Mouse (Mus musculus): ENCODE data around the gene Slc5a1.

Gene Slc5a1

DNA sequence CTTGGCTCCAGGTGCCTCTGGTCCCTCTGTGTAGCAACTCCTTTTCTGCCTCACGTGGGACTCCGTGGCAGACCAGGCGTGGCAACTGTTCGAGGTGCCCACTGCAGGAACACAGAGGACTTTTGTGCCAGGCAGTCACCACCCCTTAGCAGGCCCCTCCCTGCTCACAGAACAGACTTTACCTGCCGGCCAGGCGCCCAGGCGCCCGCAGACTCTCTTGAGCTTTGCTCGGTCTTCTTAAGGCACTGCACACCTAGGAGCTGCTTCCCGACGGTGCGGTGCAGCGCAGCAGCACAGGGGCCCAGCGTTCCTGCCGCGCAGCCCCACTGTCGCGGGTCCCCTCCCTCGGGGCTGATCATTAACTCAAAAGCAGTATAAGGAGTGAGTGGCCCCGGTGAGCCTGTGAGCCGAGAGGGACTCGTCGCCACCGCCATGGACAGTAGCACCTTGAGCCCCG, at the start of gene Slc5a1:
Slc5a1 (plus strand) TSS at position 195 of the 457 bp plus-strand sequence.
- in situ Hi-C loops (cut with MboI, MseI): no loop called here

DNA sequence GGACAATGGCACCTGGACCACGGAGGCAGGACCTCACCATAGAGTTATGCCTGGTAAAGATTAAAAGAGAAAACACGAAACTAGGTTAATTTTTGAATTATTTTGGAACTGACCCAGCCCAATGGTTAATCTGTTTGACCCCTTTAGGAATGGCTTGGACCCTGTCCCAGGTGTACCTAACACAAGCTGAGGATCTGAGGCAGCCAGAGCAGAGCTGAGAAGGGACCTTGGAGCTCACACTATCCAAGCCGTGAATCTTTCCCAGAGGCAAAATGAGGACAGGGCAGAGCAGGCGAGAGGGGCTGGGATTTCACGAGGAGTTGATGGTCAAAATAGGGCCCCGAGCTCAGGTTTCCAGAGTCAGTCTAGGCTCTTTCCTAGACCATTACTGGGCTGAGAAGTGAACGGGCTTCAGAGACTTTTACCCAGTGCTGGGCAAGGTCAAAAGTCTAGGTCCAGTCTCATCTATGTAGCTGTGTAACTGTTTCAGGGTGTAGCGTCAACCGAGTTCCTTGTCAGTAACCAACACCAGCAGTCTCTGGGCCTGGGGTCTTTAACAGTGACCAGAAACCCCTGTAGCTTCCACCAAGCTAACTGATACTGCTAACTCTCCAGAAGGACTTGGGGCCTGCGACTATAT, 47.8 kb upstream of the Slc5a1 start:
- in situ Hi-C loops (cut with MboI, MseI): no loop called here

DNA sequence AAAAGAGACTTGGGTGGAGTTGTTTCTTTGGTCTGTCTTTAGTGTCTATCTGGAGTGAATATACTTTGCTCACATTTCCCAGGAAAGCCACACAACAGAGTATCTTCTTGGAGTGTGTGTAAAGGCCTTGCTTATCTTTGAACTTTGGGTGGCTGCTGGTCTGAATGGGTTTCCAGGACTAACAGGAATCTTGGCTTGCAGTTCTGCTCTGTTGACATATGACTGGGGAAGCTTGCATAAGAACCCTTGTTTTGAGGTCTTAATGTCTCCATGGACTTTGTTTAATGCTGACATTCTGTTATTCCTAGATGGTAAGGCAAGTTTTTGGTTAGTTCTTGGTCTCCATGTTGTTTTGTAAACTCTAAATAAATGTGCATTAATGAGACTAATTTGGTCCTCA, 33.9 kb upstream of the Slc5a1 start:
- in situ Hi-C loops (cut with MboI, MseI): no loop called here

DNA sequence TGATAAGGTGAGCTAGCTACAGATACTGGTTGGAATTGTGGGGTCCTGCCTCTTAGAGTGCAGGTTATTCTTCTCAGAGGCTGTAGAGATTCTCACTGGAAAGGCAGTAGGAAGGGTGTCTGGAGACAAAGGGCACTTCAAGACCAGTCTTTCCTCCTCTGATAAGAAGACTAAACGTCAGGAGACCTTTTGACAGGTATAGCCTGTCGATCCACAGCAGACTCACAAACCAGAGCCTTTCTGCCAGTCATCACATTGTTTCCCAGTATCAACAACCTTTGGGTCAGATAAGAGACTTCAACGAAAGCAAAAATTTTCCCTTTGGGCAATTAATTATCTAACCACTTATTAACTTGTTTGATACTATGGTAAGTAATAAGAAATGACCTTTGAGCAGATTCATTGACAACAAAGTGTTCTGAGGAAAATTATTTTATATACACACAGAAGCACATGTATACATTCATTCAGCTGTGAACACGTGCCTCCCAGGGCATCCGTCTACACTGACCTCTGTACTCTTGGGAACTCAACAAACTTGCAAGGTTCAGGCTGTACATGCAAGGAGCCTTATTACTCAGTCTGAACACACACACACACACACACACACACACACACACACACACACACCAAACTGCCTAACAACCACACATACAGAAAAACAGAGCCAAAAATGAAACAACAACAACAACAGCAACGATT, 27.4 kb upstream of the Slc5a1 start:
- in situ Hi-C loops (cut with MboI, MseI): no loop called here

DNA sequence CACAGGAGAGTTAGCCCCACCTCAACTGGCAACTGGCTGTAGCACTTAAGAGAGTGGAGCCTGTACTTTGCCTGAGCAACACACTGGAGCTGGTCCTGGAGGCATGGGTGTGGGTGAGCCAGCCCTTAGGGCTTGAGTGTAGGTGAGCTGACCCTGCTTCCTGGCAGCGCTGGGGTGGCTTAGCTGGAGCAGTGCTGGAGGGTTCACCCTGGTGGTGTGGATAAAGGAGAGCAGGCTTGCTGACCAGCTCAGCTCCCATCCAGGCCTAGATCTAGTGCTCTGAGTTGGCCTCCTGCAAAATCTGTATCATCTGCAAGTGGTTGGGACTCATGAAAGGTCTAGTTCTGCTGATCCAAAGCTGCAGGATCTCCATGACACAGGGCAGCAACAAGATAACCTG, 21.1 kb upstream of the Slc5a1 start:
- in situ Hi-C loops (cut with MboI, MseI): no loop called here

DNA sequence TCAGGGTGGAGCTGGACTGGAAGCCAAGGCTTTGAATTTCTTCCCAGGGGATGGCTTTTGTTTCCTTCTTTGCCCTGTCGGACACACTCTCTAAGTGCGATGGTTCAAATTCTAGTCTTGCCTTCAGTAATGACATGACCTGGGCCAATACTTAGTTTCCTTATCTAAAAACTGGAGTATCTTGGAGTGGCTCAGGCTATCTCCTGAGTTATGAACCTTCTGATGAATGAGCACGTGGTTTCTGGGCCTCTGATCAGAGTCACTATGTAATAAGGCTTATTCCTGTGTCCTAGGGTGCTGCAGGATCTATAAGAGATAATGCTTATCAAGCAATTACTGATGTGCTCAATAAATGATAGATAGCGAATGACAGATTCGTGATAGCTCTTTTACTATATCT, 19.4 kb upstream of the Slc5a1 start:
- in situ Hi-C loops (cut with MboI, MseI): no loop called here

DNA sequence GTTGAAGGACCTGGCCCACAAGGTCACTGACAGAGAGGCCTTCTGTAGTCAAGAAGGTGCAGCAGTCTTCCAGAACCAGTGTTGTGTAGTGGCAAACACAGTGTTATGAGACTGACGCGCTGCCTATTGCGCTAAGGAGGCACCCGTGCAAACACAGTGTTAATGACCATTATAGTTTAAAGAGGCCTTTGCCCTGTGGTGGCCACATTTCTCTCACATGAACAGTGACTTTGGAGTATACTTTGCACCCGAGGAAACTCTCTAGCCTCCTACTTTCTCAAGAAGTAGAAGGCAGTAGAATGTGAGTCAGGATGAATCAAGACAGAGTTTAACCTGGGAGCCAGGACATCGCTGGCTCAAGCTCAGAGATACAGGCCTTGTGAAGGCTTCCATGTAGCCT, 12.7 kb upstream of the Slc5a1 start:
- in situ Hi-C loops (cut with MboI, MseI): no loop called here

DNA sequence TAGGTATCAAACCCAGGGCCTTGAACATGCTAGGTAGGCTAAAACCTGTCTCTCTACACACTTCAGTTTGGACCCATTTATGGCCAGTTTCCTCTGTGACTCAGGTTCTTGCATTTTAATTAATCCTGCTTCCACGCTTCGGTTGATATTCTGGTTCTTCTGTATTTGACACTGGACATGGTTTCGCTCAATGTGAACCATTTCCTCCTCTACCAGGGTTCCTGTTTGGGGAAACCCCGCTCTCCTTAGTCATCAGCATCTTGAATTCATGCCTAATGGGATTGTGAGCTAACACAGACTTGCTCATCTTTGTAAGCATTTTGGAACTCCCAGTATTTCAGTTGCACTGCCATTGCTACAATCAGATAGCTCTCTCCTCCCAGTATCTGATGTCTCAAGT, 8.7 kb upstream of the Slc5a1 start:
- in situ Hi-C loops (cut with MboI, MseI): no loop called here

DNA sequence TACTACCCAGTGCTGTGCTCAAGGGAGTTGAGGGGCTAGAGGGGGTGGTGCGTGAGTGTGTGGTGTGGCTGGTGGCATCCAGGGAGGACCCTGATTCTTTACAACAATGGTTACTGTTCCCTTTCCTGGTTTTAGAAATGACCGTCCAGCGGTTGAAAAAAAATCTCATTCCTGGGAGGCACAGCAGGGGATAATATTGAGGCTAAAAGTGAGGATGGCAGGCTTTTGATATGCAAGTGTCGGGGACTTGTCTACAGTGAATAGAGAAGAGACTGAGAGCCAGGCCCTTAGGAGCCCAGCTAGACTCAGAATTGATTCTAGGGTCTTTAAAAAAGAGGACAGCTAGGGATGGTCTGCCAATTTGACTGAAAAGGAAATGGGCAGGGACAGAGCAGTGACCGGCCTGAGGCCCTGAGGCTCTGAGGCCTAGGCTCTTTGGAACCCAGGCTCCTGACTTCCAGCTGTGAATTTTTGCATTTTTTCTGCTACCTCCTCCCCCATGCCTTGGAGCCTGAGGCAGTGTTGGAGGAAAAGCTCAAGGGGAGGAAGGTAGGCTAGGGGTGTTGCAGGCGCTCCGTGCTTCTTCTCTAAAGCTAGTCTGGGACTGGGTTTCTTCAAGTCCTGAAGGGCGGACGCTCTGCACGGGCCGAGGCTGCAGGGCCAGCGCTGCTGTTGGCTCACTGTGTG, 1.5 kb upstream of the Slc5a1 start:
- in situ Hi-C loops (cut with MboI, MseI): no loop called here

DNA sequence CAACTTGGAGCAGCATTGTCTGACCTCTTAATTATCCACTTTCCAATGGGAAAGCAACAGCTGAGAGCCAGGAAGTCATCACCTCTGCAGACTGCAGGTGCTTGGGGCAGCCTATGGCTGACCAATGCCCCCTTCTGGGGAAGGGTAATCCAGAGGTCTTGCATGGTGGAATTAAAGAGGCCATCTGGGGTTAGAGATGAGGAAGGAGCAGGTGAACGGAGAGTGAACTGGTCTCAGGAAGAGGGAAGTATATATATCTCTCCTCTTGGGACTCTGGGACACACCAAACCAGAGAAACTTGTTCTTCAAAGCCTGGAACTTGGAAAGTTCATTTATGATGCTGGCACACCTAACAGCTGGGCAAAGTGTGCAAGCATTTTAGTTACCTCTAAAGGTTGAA, 857 bp downstream of the Slc5a1 start:
- in situ Hi-C loops (cut with MboI, MseI): no loop called here

DNA sequence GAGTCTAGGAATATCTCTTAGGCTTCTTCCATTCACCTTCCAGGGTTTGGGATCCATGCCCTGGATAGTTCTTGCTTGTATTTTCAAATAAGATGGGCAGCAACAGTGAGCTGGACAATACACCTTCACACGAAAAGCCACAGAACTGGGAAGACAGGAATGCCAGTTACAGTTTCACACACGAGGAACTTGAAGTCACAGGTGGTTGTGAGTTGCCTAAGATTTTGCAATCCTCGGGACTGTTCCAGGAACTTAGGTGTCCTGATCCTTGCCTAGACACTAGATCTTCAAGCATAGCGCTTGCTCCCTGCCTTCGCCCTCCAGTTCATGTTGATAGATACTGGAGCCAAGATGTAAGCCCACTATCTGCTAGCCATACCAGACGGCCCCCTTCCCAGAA, 1.6 kb downstream of the Slc5a1 start:
- in situ Hi-C loops (cut with MboI, MseI): no loop called here

DNA sequence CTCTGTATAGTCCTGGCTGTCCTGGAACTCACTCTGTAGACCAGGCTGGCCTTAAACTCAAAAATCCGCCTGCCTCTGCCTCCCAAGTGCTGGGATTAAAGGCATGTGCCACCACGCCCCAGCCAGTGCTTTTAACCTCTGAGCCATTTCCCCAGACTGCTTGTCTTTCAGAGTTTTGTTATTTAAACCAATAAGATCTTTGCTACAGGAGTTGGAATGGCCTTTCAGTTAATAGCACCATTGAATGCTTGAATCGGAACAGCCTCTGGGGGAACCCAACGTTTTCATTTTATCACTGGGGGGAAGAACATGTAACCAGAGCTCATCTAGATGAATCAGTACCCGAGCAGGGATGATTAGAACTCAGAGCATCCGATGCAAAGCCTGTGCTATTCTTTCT, 3.0 kb downstream of the Slc5a1 start:
- in situ Hi-C loops (cut with MboI, MseI): no loop called here

DNA sequence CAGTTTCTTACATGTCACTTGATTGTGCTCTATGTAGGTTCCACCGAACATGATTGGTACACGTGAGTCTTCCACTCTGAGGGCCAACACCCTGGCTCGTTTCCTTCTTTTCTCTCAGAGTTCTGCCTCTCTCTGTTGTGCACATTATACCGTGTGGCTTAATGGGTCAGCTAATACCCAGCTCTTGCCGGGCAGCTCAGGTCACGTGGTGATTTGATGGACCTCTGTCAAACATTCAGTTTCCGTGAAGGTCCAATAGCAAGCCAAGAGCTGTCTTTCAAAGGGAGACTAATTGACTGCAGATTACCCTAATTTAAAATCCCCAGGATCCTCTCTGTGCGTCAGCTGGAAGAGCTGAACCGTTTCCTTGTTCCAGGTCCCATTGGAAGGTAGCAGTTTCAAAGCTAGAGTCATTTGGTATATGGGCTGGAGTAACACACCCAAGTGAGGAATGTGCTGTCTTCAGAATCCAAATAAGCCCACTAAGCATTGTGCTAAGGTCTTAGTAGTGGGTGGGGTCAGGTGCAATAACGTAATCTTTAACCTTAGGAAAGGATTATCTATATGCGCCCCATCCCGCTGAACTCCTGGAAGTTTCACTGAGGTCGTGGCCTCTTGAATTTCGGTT, 3.9 kb downstream of the Slc5a1 start:
- in situ Hi-C loops (cut with MboI, MseI): no loop called here

DNA sequence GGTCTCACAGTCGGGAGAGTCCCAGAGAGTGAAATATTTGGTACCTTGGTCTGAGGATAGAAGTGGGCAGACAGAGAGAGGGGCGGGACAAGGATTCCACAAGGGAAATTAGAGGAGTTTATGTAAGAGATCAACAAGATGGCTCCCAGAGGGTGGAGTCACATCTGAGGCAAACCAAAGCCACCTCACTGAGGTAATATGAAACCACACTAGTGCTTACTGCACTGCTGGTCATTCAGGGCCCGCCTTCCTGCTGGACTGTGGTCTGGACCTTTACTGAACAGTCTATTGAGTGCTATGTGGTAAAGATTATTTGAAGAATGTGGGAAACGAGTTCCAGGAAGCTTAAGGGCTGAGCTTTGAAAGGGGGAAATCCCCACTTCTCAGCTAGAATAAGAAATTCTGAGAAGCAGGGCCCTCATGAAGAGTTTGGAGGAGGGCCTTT, 17.9 kb downstream of the Slc5a1 start:
- in situ Hi-C loops (cut with MboI, MseI): no loop called here

DNA sequence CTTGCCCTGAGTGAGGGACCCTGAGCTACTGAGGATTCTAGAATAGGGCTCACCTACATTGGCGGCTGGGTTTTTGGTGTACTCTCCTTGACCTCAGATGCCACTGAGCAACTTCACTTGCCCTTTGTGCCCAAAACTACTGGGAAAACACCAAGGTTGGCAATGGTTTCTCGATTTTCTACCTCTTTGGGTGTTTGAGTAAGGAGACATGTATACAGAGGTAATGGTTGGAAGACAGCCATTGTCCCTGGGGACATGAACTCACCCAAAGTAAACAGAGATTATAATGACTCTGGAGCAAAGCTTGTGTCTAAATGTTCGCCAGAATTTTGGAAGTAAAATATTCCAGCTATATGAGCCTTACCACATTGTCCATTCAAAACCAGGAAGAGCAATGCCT, 19.6 kb downstream of the Slc5a1 start:
- in situ Hi-C loops (cut with MboI, MseI): no loop called here

DNA sequence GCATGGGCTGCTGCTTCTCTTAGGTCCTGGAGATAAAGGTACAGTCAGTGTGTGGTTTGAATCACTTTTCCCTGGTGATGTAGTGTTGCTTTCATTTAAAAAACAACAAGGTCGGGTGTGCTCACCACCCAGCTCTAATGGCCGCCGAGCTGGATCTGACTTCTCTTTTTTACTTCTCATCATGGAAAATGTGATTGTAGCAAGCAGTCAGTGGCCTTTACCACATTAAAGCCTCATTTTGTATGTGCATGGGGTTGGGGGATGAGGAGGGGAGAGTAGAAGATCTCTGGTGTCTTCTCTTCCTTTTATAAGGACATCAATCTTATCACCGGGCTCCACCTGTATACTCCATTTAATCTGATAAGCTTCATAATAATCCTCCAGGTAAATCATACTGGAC, 21.3 kb downstream of the Slc5a1 start:
- in situ Hi-C loops (cut with MboI, MseI): no loop called here

DNA sequence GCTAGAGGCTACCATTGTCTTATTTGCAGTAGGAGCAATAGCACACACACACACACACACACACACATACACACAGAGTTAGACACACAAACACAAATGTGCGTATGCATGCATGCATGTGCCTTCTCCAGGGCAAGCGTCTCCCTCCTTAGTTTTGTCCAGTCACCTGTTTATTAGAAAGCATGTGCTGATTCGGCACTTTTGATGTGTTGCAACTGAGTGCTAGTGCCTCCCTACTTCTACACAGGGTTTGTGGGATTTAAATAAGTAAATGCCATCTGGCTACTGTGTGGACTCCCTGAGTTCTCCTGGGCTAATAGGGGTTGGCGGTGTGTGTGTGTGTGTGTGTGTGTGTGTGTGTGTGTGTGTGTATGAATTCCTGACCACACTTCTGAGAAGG, 30.1 kb downstream of the Slc5a1 start:
- in situ Hi-C loops (cut with MboI, MseI): no loop called here

DNA sequence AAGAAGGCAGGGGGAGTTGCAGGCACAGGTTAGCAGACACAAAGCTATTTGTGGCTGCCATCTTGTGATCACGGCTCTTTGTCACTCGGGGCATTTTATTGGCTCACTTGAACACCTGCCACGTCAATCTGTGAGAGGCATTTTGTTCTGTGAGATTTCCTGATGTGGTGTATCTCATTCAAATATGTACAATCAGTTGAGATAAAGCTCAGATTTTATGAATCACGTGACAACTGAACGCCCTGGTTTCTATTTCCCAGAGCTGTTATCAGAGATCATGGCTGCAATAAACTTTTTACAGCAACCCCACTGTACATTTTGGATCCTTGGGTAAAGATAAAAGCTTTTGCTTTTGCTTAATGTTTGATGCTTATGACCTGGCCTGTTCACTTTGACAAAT, 31.6 kb downstream of the Slc5a1 start:
- in situ Hi-C loops (cut with MboI, MseI): no loop called here

DNA sequence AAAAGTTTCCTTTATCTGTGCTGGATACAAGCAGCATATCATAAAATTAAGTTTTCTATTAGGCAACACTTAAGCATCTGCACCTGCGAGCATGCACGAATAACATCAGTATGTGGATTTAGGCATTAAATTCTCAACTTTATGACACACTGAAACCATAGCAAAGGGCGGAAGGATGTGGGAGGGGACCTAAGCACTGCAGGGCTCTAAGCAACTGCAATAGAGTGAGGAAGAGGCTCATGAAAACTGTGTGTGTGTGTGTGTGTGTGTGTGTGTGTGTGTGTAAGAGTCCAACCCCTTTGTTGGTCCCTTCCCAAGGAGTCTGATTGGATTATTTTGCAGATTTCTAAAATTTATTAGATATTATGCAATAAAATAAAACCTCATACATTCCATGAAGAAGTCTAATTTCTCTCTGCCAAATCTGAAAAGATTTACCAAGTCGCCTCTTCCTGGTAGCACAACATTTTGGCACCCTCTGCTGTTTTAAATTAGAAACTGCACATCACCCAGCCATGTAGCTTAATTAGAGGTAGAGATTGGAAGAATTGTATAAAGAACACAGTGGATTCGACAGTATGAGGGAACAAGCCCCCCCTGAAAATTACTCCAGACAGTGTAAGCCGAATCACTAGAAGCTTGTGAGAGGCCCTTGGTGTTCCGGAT, 38.9 kb downstream of the Slc5a1 start:
- in situ Hi-C loops (cut with MboI, MseI): loop anchor here (5.0 kb wide), 1 partner anchor 106 kb away; no protein-coding TSS in a partner anchor

DNA sequence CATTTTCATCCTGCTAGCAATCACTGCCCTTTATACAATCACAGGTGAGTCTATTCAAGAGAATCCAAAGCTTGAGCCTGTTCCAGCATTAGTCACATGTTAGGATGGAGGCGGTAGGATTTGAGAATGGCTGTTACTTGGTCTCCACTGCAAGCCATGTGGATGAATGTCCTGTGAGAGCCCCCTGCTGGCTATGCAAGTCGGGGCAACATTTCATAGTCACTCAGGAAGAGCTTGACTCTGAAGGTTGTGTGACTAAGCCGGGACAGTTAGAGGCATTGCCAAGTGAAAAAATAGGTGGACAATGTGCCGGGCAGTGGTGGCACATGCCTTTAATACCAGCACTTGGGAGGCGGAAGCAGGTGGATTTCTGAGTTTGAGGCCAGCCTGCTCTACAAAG, 40.0 kb downstream of the Slc5a1 start:
- in situ Hi-C loops (cut with MboI, MseI): loop anchor here (5.0 kb wide), 1 partner anchor 107 kb away; no protein-coding TSS in a partner anchor

DNA sequence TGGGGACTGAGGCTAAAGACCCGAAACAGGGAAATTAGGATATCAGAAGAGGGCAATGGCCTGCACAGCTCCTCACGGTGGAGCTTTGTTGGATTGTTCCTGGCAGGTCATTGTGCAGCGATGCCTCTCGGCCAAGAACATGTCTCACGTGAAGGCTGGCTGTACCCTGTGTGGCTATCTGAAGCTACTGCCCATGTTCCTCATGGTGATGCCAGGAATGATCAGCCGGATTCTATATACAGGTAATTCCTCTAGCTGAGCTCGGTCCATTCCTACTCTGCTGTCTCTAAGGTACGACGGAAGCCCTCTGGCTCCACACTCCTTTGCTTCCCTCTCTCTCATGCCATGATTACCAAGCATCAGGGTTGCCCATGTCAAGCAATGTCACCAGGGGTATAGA, 42.8 kb downstream of the Slc5a1 start:
- in situ Hi-C loops (cut with MboI, MseI): no loop called here

DNA sequence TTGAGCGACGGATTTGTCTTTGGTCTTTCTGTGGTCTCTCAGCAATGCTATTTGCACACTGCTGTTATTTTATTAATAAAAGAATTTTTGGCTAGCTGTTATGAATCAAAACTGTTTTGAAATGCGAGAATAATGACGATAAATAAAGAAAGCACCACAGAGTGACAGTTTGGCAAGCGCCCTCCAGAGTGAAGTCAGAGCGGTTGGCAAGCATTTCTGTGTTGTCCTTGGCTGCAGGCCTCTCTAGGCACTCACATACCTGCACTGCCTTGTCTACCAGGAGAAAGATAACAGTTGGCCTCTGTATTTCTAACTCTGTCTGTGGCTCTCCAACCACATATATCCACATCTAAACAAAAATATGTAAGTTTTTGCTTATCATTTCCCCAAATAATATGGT, 43.7 kb downstream of the Slc5a1 start:
- in situ Hi-C loops (cut with MboI, MseI): no loop called here

Data from T-helper 2 cell (primary cell).